Mouse (Mus musculus) heart, adult 2 months (tissue): Measurements from ENCODE around the gene Slpi.

Source experiments
- EP300 ChIP-seq: fragments of 200-500 bp; IDR thresholded peaks from 2 replicates; pipeline ENCODE4 v1.6.1; 2011; ENCODE audit warnings: low read depth, low read length, control low read depth; ENCODE audit not compliant: insufficient read depth
- POLR2A ChIP-seq: fragments of 200-500 bp; IDR thresholded peaks from 2 replicates; pipeline ENCODE4 v1.6.1; 2011; ENCODE audit warnings: mild to moderate bottlenecking, low read depth, low read length, control low read depth; ENCODE audit not compliant: insufficient read depth

DNA sequence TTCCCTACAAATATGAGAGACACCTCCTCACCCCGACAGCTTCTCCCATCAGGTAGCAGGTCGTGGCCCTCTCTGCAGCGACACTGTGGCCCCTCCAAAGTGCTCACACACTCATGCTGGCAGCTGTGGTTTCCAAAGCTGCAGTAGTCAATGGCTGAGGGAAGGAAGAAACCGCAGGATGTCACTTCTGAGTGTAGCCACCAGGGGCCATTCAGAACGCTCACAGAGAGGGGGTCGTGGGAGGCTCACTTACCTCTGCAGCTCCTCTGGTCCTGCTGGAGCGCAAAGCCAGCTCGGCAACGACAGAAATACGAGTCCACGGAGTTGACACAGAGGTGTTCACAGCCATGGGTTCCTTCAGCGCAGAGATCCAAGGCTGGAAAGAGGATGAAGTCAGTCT is 8.0 kb upstream of the Slpi start:
- TF ChIP-seq POLR2A (no peak), EP300 (no peak)
